Mouse (Mus musculus) thymus, adult 18-20 months (tissue): ENCODE measurements around the gene Scn7a.

Experiments
- DNase-seq, 2 experiments: peaks; one replicate each; pipeline ENCODE4 v3.0.0; 2022; ENCODE audit warnings: mixed read lengths in 2 of 2

Scn7a gene

DNA sequence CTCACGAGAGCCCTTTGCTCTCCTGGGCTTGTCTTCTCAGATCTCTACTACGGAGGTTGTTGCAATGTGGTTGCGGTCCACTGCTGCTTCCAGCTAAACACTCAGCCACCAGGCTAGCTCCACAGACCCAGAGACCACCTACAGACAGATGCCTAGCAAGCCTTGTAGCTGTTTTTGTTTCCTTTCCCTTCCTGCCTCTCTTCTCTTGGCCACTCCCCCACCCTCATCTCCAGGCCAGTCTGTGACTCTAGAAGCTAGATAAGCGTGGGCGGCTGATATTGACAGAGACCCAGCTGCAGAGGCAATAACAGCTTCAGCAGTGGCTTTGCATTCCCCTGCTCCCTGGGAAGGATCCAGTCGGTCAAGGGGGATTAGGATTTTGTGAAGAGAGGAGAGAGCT lies at the start of gene Scn7a:
Scn7a (minus strand) TSS at position 150 of the 400 bp plus-strand sequence.
- DNase-seq: no peak

DNA sequence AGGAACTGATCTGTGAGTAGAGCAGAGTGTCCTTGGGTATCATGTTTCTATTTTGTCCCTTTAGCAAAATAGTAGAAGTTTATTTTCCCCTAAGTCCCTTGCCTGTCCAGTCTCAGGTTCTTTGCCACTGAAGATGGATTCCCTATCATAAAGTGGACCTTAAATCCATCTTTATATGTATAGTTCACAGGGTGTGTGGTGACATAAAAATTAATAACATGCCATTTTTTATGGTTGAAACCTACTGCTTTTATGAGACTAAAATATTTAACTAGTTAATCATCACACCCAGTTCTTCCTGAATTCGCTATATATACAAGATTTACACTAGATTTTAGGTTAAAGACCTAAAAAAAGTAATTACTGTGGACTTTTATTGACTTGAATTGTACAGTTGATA lies 43.0 kb upstream of the Scn7a start:
- no peak for DNase-seq

DNA sequence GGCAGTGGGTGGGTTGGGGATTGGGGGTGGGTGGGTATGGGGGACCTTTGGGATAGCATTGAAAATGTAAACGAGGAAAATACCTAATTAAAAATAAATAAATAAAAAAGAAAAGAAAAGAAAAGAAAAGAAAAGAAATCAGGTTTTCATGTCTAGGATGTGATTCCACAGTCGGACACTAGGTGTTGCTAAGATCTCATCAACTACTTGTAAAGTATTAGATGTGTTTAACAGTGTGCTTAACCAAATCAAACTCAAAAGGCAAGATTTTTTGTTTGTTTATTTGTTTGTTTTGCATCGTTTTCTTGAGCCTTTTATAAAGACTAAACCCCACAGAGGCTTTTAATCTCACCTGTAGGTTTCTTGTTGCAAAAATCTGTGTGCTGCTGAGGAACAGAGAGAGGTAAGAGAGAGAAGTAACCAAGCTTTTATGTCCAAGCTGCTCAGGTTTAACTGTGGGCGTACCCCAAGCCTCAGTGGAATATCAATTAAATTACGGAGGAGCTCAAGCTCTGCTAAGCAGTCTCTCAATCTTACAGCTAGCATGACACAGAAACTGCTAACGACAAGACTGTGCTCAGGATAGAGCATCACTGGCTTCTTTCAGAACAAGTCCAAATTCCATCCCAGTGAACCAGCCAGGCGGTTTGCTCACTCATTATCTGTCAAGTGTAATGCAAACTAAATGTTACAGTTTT lies 35.3 kb upstream of the Scn7a start:
- no peak for DNase-seq

DNA sequence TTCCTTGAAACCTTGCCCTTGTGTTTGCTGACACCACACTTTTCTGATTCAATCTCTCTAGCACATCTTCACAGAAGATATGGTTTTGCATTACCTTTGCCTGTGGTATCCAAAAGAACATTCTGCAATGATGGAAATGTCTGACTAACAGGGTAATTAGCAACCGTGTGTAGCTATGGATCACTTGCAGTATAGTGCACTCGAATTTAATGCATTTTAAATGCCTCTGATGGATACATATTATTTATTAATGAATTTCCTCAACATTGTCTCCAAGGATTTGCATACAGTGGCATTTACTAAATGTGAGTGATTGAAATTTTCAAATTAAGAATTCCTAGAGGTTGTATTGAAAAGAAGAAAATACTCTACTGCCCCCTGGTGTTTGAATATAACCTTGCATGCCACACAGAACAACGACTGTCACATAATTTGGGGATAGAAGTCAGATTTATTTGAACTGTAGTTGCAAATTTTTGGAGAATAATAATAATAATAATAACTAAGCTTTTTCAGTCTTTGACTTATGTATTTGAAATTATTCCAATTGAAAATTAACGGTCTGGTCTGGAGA lies 15.0 kb upstream of the Scn7a start:
- DNase-seq: no peak

DNA sequence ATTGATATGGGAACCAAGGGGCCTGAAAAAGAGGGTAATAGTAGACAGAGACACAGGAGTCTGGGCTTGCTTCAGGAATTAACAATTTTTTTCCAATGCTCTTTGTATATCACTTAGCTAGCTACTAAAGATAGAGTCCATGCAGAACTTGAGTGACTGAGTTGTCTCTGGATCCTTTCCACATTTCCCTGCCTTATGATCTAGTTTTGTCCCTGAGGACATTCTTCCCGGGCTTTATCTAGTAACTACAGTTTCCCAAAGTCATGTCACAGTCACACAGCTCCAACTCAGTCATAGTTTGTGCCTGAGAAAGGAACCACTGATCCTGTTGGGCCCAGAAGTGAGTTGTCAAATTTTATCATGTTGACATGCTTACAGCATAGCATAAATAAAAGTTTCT lies 12.8 kb upstream of the Scn7a start:
- DNase-seq: no peak

DNA sequence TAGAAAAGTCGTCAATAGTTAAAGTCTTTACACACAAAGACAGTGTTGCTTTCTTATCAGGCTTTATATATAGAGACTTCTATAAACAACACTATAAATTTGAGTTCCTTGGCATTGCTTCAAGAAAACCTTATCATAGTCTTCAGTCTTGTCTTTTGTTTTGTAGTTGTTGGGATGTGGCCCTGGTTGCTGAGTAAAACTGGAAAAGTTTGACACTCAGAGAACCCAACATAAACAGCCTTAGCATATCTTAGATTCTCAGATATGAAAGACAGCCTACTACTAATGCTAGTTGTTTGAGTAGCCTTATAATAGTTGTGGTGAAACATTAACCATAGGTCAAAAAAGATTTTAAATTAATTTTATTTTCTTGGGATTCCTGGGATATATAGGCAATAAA lies 6.9 kb upstream of the Scn7a start:
- DNase-seq: no peak

DNA sequence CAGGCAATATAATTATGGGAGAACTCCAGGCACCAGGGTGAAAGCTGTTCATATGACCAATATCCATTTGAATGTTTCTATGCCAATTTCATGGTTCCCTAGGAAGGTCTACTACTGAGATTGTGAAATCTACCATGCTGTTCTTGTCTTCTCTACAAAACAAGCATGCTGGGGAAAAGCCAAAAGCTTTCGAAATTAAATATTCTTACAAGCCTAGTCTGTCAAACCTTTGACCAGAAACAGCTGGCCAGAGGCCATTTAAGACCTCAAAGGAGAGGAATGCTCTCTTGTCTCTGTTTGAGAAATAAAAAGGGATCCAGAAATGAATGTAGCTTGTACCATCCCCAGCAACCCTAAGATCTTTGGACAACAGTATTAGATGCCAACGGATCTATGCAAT lies 3.8 kb downstream of the Scn7a start:
- DNase-seq: no peak

DNA sequence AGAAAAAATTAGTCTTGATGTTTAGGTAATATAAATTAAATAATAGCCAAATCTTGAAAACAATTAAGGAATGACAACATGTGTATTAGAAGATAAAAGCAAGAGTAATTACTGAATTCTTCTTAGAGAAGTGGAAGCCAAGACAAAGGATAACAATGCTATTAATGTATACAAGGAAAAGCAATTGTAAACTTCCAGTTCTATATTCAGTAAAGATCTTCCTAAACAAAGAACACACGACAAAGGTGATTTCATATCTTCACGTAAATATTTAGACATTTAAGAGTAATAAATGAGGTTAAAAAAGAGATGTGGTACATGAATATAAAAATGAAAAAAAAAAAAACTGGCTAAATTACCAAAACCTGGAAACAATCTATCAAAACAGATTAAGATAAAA lies 16.7 kb downstream of the Scn7a start:
- no peak for DNase-seq

DNA sequence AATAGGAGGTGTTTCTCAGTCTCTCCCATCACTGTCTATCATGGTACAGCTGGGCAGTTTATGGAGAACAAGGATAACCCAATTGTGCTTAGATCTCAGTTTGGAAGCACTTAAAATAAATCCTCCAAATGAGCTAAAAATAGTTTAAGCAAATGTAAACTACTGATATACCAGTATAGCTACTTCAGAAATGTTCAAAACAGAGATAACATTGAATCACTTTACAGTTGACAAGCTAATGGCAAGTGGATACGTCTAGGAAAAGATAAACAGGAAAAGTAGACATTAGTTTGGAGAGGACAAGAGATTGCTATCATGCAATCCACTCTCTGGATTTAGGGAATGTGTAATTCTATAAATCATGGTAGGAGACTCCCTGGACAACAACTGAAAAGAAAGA lies 19.5 kb downstream of the Scn7a start:
- no peak for DNase-seq

DNA sequence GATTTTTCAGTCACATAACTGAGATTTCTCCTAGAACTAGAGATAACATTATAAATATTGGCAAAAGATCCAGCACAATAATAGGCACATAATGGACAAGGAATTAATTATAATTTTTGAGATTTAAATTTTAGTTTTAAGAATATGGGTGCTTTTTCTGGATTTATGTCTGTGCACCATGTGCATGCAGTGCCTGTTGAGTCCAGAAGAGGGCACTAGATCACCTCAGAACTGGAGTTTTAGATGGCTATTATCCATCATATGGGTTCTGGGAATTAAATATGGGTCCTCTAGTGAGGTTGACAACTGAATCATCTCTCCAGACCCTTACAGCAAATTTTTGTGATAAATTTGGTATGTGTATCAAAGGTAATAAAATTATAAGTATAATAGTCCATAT lies 21.8 kb downstream of the Scn7a start:
- DNase-seq: no peak

DNA sequence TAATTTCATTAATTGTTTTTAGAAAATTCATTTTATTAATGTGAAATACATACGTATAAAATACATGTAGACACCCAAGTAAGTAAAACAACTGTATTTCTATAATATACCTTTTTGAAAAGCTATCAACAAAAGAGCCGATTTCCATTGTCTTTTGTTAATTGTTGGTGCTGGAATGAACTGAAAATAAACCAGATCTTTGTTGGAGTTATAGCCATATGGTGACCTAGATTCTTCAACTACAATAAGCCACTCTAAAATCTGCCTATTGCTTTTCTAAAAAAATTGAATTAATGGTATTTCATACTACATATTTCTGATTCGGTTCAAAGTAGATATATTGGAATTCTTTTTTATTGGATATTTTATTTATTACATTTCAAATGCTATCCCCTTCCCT lies 56.7 kb downstream of the Scn7a start:
- no peak for DNase-seq

DNA sequence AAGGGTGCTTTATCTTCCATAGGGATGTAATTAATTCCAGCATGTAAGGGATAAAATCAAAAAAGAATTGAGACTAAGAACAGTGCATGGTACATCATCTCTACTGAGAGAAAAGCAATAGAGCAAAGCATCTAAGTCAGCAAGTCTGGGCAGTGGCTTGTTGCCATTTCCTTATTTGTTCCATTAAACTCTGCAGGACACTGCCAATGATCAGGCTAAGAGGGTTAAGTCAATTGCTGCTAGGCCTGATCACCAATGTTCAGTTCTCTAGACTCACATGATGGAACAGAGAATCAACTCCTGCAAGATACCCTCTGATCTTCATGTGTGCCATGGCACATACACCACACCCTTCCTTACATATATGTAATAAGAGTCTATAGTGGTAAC lies 57.1 kb downstream of the Scn7a start:
- no peak for DNase-seq

DNA sequence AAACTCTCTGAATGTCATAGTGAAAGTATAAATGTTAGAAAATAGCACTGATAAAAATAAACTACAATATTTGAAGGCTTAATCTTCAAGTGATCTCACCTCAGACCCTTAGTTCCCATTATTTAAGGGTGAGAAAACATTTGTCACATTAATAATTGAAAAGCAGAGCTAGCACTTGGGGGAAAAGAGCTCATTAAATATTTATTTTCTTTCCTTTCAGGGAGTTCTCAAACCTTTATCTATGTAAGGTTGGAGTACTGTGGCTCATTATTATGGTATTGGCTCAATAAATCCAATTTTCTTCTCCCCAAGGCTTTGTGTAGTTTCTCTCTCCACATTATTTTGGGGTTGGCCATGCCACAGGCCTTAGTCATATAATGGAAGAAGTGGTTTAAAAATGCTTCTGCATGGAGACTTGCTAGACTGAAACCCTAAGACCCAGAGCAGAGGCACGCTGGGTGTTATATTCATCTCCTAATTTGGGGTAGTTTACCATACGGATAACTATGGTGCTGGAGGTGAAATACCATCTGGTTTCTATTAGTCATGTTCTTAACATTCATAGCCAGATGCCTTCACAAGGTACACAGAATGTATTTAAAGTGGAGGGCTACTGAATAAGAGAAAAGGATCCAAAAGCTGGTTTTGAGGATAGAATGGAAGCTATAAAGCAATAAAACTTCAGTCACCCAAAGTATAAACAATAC lies 57.7 kb downstream of the Scn7a start:
- DNase-seq: no peak

DNA sequence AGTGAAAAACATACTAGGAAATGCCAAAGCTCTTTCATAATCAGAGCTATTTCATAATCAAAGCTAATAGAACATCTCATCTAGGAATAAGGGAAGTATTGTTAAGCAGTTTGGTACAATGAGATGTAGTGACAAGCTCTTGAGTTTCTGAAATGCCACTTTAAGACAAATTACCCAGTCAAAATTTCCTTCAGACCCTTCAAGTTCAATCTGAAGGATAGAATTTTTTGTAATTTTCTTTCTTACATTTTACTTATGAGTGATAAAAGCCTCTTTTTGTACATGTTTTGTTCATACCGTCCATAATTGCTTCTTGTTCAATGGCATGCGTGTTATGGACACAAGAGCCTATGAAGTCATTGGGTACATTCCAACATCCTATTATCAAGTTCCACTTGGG lies 72.6 kb downstream of the Scn7a start:
- no peak for DNase-seq

DNA sequence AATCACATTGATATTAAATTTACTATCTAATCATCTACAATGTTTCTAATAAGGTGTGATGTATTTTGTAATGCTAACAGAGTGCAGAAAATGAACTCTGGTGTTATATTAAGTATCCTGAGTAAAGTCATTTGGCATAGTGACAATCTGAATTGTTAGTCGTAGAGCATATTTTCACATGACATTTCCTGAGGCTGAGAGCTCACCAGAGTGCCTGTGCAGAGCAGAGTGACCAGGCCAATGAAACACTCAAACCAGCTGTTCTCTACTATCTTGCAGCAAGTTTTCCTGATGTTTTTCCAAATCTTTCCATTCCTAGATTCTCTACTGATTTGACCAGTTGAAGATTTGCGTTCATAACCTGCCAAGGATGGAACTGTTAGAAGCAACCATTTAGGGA lies 92.4 kb downstream of the Scn7a start:
- no peak for DNase-seq

DNA sequence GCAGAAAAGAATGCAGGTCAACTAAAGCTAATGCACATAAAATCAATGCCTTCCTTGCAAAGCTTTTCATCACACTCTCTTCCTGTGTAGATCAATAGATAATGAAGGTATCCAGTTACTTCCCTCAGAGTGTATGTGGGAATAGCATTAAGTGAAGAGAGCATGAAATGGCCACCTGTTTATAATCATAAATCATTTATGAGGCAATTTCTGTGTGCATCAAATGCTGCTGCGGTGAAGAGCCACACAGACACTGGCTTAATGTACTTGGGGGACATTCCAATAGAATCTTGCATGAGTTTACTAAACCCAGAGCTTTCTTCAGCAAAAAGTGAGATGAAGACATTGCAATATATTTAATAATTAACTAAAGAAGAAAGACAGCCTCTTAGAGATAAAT lies 122.7 kb downstream of the Scn7a start:
- DNase-seq: no peak

DNA sequence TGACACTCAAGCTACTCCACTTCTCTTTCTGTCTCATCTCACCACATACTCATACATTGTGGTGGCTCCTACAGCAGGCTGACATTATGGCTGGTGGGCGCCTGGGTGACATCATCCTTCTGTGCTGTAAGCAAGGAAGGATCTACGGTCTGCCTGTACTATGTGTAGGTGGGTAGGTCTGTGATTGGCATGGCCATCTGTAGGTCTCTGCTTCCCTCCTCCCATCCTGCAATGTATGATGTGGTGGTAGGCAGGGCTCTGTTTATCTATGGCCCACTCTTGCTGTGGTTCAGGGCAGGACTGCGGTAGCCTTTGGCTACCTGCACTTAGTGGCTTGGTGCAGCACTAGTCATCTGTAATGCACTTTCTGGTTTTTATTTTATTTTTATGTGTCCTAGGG lies 128.3 kb downstream of the Scn7a start:
- DNase-seq: no peak

DNA sequence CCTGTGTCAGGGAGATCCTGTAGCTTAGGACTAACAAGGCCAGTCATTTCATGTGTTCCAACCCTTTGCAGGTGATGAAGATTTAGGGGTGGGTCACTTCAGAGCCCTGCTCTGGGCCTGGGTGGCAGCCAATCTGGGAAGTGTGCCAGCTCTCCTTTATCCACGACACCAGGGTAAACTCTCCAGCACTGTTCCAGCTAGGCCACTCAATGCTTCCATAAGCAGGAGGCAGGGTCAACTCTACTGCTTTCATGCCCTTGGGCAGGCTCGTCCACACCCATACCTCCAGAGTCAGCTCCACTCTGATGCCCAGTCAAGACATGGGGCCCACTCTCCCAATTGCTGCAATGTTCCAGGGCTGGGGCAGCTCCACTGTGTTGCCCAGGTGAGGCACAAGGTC lies 129.3 kb downstream of the Scn7a start:
- DNase-seq: no peak

DNA sequence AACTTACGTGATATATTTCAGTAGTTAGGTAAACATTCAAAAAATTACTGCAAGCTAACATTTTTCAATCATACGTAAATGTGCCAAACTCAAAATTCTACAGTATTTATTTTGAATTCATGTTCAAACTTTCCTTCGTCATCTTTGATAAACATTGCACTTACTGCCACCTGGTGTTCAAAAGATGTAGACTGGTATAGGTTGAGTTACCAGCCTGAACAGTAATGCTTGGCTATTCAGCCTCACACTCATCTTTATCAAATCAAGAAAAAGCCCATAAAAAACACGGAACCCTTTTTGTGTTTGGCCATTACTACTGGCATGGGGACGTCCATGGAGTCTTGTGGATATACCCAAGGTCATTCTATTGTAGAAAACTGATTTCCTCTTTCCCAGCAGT lies 140.3 kb downstream of the Scn7a start:
- no peak for DNase-seq

DNA sequence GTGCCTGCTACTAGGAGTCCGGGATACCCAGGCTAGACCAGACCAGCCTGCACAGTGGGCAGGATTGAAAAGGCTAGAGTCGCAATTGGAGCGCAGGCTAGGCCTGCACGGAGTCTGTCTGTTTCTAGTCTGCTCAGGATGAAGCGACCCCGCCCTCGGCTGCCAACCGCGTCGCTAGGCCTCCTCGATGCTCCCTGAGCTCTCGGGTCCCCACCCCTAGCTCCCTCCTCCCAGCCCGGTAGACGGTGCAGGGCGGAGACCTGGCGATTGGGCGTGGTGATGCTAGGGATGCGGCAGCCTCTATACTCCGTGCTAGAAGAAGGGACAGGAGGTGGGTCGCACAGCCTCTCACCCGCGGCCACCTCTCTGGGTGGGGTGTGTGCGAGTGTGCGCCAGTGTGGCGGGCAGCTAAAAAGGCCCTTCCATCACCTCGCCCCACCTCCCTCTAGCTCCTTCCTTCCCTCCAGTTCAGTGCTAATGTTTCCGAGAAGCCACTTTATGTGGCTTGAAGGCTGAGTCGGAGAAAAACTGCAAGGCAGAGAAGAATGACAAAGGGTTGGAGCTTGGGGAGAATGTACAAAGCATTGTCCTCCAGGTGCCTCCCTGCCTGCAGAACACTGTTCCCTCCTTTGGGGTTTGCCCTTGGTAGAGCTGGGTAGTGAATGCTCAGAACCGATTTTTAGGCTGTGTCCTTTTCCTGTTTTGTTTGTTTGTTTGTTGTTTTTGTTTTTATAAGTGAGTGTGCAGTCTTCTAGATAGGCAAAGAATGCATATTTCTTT lies 149.9 kb downstream of the Scn7a start, which contains the start of gene Scn9a:
Scn9a (minus strand) TSS at position 383 of the 780 bp plus-strand sequence.
- no peak for DNase-seq

DNA sequence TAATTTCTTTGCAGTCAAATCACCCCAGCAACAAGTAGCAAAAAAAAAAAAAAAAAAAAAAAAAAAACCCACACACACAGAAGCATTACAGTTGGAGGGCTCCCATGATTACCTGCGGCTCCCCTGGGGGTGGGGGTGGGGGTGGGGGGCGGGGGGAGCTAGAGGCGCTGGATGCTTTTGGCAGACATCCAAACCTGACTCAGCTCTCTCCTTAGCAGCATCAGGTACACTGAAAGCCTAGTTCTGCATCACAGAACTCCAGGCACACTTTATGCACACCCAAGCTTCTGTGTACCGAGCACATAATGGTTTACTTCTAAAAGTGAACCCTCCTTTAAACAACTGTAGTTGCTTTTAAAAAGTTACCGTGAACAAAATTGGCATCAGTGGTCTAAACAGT lies 152.0 kb downstream of the Scn7a start:
- DNase-seq: no peak
